Mouse (Mus musculus) limb, embryonic 11.5 days (tissue): ENCODE results near the gene H2-DMb1. TPM values are rescaled to one million over a fixed set of nuclear protein-coding genes. Genes with fewer than 3 reads are reported as not detected.

Experiments
- ATAC-seq: fragments of 200-750 bp; cut with Nextera tagmentation; 2 replicates; pipeline ENCODE4 v1.8.0; 2017; ENCODE audit warnings: low read depth; ENCODE audit not compliant: insufficient number of reproducible peaks, low FRiP score, low TSS enrichment
- DNase-seq: peaks from one replicate; pipeline ENCODE4 v3.0.0-alpha.2; 2015; ENCODE audit warnings: low spot score
- H3K27ac ChIP-seq: fragments of 300-500 bp; sonication (generic); replicated peaks from 2 replicates; pipeline ENCODE4 v1.5.1; 2014; ENCODE audit warnings: low read depth, mild to moderate bottlenecking, low read length
- H3K27me3 ChIP-seq: fragments of 300-500 bp; sonication (generic); 2 replicates; pipeline ENCODE4 v1.6.1; 2014; ENCODE audit warnings: mild to moderate bottlenecking, low read length, mixed read lengths; ENCODE audit not compliant: control insufficient read depth, insufficient read depth
- H3K36me3 ChIP-seq: fragments of 300-500 bp; sonication (generic); 2 replicates; pipeline ENCODE4 v1.6.1; 2014; ENCODE audit warnings: mild to moderate bottlenecking, low read length, moderate library complexity, mixed read lengths; ENCODE audit not compliant: control insufficient read depth, insufficient read depth
- H3K4me1 ChIP-seq: fragments of 300-500 bp; sonication (generic); 2 replicates; pipeline ENCODE4 v1.6.1; 2014; ENCODE audit warnings: low read length, mixed read lengths; ENCODE audit not compliant: control insufficient read depth, insufficient read depth
- H3K4me2 ChIP-seq: fragments of 300-500 bp; sonication (generic); 2 replicates; pipeline ENCODE4 v1.6.1; 2014; ENCODE audit warnings: low read depth, mild to moderate bottlenecking, moderate library complexity; ENCODE audit not compliant: severe bottlenecking
- H3K4me3 ChIP-seq: fragments of 300-500 bp; sonication (generic); 2 replicates; pipeline ENCODE4 v1.5.1; 2014; ENCODE audit warnings: low read depth, low read length
- H3K9ac ChIP-seq: fragments of 300-500 bp; sonication (generic); 2 replicates; pipeline ENCODE4 v1.6.1; 2014; ENCODE audit warnings: mild to moderate bottlenecking, low read length
- H3K9me3 ChIP-seq: fragments of 300-500 bp; sonication (generic); 2 replicates; pipeline ENCODE4 v1.6.1; 2016; ENCODE audit warnings: low read length; ENCODE audit not compliant: control insufficient read depth
- WGBS: fragments of 180-500 bp; shearing (Covaris S2); extraction: QIAGEN DNeasy Blood & Tissue Kit; methylation state at CpG from one replicate; pipeline ENCODE4 v1.1.7; 2014; 5-methylcytosine and 5-hydroxymethylcytosine counted together
- polyA plus RNA-seq: library from polyadenylated mRNA; unstranded; fragments of >200 nt; fragmentation: Nextera tagmentation; extraction: Ambion mirVana; gene quantifications from 2 replicates; pipeline ENCODE4 v1.2.1, GENCODE M21; 2014

Gene H2-DMb1
- polyA plus RNA-seq, 1 experiment from 2014 or later: 0.45 TPM

DNA sequence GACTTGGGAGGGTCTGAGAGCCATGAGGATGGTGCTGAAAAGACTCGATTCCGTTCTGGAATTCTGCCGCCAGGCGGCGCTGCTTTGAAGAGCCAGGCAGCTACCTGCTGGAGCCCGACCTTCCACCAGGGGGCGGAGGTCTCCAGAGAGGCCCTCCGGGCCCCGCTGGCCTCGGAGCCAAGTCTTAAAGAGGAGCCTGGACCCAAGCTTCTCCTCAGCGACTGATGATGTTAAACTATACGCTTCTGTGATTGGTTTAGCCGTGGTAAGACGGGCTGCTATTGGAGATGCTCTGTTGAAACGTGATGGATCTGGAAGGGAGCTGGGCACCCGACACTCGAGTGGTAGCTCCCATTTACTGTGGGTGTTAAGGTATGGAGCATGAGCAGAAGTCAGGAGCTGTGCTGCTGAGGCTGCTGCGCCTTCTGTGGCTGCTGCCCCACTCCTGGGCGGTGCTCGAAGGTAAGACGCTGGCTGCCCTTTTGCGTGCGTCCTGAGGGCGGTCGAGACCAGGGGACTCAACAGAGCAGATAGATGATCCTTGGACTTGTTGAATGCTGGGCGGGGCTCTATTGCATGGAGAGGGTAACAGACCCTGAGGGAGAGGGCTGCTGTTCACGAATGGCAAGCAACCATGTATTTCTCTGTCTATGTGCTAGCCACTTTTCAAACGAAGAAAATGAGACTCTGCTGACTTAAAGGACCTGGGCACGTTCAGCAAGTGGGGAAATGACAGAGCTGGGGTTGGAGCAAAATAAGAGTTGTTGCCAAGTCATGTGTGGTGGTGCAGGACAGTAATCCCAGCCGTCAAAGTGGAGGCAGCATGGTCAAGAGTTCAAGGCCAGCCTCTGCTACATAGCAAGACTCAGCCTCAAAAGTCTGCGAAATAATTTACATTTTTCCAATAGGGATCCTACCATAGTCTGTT is 17.3 kb upstream of the H2-DMb1 start:
- Histone ChIP-seq H3K27me3 (peaks cover 19% of the 10 kb centered on the region), H3K27ac (no peak overlapping the region), H3K36me3 (no peaks in the 10 kb centered on the region), H3K4me3 (peak overlapping the region; percentile 9), H3K4me2 (peak overlapping the region; percentile 55), H3K9me3 (no peaks in the 10 kb centered on the region), H3K4me1 (0 out of 2 replicates have a peak, but pooled peaks cover 3% of the 10 kb centered on the region), H3K9ac (no peak overlapping the region)
- peak; percentile 93 for ATAC-seq
- WGBS: 7% methylated on average over 31 of the region's 31 CpGs
- peak; percentile 100 for DNase-seq

DNA sequence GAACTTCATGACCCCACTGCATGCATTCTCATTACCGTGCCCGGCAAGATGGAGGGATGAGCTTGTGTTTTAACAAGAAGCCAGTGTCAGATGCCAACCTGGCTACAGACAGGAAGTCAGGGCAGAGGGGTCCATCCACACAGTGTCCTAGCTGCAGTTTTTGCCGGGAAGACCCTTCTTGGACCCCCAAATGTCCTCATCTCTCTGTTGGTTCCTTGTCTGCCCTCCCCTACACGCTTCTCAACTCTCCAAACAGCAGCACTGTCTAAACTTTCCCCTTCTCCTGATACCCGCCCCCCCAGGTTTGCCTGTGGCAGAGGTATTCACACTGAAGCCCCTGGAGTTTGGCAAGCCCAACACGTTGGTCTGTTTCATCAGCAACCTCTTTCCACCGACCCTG is 15.3 kb upstream of the H2-DMb1 start:
- WGBS: 70% methylated on average over 7 of the region's 7 CpGs
- H3K27me3 ChIP-seq: peaks cover 24% of the 10 kb centered on the region
- H3K4me3 ChIP-seq: no peak overlapping the region
- no peaks in the 10 kb centered on the region for H3K9me3 ChIP-seq
- H3K27ac ChIP-seq: no peak overlapping the region
- ATAC-seq: no peak
- H3K9ac ChIP-seq: no peak overlapping the region
- H3K4me1 ChIP-seq: 0 out of 2 replicates have a peak, but pooled peaks cover 3% of the 10 kb centered on the region
- H3K36me3 ChIP-seq: no peaks in the 10 kb centered on the region
- H3K4me2 ChIP-seq: no peak overlapping the region
- no peak for DNase-seq

DNA sequence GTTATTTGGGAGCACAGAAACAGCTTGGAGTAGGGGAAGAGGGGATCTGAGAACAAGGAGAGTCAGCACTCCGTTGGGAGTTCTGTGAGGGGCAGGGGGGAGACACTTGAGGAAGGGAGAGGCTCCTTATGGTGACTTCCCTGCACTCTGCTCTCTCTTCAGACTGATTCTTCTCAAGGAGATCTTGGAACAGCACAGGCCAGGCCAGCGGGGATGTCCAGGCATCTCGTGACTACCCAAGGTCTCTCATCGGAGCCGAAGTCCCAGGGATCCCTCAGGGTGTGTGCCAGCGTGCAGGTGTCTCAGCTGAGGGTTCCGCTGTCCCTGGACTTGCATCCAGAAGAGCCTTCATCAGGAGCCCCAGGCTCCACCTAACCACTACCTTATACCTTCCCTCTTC is 14.2 kb upstream of the H2-DMb1 start:
- DNase-seq: no peak
- no peak overlapping the region for H3K4me3 ChIP-seq
- no peaks in the 10 kb centered on the region for H3K9me3 ChIP-seq
- no peak overlapping the region for H3K4me2 ChIP-seq
- no peak for ATAC-seq
- WGBS: 75% methylated on average over 7 of the region's 7 CpGs
- H3K36me3 ChIP-seq: no peaks in the 10 kb centered on the region
- H3K4me1 ChIP-seq: peaks cover 7% of the 10 kb centered on the region; the same call in 1 of the 2 replicates
- H3K27me3 ChIP-seq: peaks cover 24% of the 10 kb centered on the region
- H3K27ac ChIP-seq: no peak overlapping the region
- no peak overlapping the region for H3K9ac ChIP-seq

DNA sequence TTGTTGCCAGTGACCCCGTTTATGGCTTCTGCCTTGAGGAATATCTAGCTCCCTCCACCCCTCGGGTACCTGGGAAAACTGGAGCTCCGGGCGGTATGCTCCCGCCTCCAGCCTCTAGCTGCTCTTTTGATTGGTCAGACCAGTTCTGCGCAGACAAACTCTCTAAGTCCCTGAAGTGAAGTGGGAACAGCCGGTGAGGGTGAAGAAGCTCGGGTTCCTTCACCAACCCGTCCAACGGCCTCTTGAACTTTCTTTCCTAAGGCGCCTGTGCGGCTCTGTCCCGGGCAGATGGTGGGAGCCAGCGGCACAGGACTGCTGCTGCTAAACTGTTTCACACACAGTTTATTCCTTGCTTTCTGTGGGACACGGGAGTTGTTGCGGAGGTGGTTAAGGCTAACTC is 13.5 kb upstream of the H2-DMb1 start:
- Histone ChIP-seq H3K36me3 (no peaks in the 10 kb centered on the region), H3K27me3 (peaks cover 24% of the 10 kb centered on the region), H3K4me3 (peak overlapping the region; percentile 22), H3K4me2 (peak overlapping the region; percentile 55), H3K9ac (peak overlapping the region; percentile 45), H3K9me3 (no peaks in the 10 kb centered on the region), H3K27ac (no peak overlapping the region), H3K4me1 (peaks cover 7% of the 10 kb centered on the region; the same call in 1 of the 2 replicates)
- no peak for ATAC-seq
- DNase-seq: peak; percentile 65
- 2% methylated on average over 16 of the region's 16 CpGs for WGBS

DNA sequence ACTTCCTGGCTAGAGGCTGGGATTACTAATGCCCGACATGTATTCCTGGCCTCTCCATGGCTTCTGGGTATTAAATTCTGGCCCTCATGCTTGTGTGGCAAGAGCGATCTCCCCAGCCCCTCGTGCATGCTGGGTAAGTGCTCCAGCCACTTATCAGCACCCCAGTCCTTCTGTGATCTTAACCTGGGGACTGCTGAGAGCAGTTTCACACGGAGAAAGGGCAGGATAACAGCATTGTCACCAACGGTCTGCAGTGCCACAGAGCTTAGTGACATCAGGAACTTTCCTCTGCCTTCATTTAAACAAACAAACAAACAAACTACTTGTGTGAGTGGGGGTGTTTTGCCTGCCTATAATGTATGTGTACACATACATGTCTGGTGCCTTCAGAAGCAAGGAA is 12.6 kb upstream of the H2-DMb1 start:
- Histone ChIP-seq H3K4me3 (no peak overlapping the region; the same call in 1 of the 2 replicates), H3K27me3 (peaks cover 24% of the 10 kb centered on the region), H3K27ac (no peak overlapping the region), H3K9me3 (no peaks in the 10 kb centered on the region), H3K9ac (no peak overlapping the region; the same call in 1 of the 2 replicates), H3K4me1 (peaks cover 7% of the 10 kb centered on the region; the same call in 1 of the 2 replicates), H3K36me3 (no peaks in the 10 kb centered on the region), H3K4me2 (no peak overlapping the region)
- 13% methylated on average over 5 of the region's 5 CpGs for WGBS
- ATAC-seq: no peak
- no peak for DNase-seq

DNA sequence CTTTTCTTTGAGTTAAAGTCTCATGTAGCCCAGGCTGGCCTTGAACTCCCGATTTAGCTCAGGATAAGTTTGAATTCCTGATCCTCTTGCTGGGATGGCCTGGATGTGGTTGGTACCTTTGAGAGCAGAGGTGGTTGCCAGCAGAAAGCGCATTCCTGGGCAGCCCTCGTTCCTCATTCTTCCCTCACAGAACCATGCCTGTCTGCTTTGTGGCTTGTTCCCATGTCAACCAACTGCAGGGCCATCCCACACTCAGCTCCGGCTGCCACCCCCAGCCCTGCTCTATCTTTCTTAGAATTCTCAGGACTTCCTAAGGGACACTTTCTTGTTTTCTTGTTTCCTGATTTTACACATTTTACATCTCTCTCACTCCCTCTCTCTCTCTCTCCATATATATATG is 11.4 kb upstream of the H2-DMb1 start:
- no peak for ATAC-seq

DNA sequence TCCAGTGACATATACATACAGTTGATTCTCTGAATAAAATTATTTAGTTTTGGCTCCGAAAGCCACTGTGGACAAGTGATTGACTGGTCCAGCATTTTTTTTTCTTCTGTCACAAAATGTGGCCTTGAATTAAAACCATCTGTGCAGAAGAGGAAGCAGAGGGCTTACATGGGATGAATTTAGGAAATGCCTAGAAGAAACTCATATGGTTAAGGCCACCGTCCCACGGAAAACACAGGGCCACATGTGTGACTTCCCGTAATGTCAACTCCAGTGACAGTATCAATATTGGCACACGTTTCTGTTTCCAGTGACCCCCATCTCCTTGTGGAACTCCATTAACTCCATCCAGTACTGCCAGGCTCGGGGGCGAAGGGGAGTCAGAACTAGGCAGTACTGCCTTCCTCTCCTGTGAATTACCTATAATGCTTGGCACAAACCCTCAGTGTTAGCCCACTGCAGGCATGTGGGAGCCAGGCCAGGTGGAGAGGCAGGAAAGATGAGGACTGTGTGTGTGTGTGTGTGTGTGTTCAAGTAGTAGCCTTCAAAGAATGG is 10.3 kb upstream of the H2-DMb1 start:
- no peak overlapping the region for H3K27ac ChIP-seq
- ATAC-seq (no peak), DNase-seq (no peak)
- WGBS: 55% methylated on average over 7 of the region's 7 CpGs
- H3K4me2 ChIP-seq: no peak overlapping the region
- H3K27me3 ChIP-seq: peaks cover 24% of the 10 kb centered on the region
- no peak overlapping the region for H3K4me3 ChIP-seq
- H3K4me1 ChIP-seq: peaks cover 7% of the 10 kb centered on the region; the same call in 1 of the 2 replicates
- no peak overlapping the region for H3K9ac ChIP-seq
- H3K9me3 ChIP-seq: no peaks in the 10 kb centered on the region
- H3K36me3 ChIP-seq: no peaks in the 10 kb centered on the region

More for the DNA sequence above, 11.4 kb upstream of the H2-DMb1 start:
- H3K4me2 ChIP-seq: no peak overlapping the region
- peaks cover 24% of the 10 kb centered on the region for H3K27me3 ChIP-seq
- WGBS: 76% methylated on average over 4 of the region's 4 CpGs
- no peak for DNase-seq
- H3K9ac ChIP-seq: no peak overlapping the region
- no peak overlapping the region for H3K4me3 ChIP-seq
- no peaks in the 10 kb centered on the region for H3K9me3 ChIP-seq
- peaks cover 7% of the 10 kb centered on the region; the same call in 1 of the 2 replicates for H3K4me1 ChIP-seq
- H3K27ac ChIP-seq: no peak overlapping the region
- H3K36me3 ChIP-seq: no peaks in the 10 kb centered on the region

DNA sequence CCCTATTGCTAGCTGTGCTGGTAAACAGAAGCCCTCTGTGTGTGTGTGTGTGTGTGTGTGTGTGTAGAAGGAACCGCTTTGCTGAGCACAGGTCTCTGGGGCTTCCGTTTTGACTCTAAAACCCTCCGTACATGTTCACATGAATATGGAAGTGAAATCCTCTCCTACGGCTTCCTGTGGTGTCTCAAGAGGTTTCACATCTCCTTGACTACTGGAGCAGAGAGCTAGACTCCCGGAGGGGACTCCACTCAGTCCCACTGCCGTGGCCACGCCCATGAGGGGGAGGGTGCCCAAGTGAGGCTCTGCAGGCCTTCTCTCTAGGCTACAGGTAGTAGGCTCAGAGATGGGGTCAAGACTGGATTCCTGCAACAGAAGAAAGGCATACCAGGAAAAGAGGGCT is 9.8 kb upstream of the H2-DMb1 start, which contains the start of gene H2-DMb2:
Gene H2-DMb2, plus strand, starts transcription at position 275 of the 400 bp plus-strand sequence.
- WGBS: 42% methylated on average over 7 of the region's 7 CpGs
- no peaks in the 10 kb centered on the region for H3K36me3 ChIP-seq
- H3K4me2 ChIP-seq: no peak within 1 kb of the TSS
- no peak for DNase-seq
- peaks cover 7% of the 10 kb centered on the region; the same call in 1 of the 2 replicates for H3K4me1 ChIP-seq
- ATAC-seq: no peak
- no peak within 1 kb of the TSS for H3K4me3 ChIP-seq
- peaks cover 24% of the 10 kb centered on the region for H3K27me3 ChIP-seq
- no peak within 1 kb of the TSS for H3K27ac ChIP-seq
- H3K9me3 ChIP-seq: no peaks in the 10 kb centered on the region
- H3K9ac ChIP-seq: no peak within 1 kb of the TSS
